Mouse (Mus musculus): ENCODE measurements at regions not wholly inside any gene's neighbourhood (a gene's known extent, or its start where the extent isn't known, plus 50 kb on each side); places are given as distances from the start of the nearest gene placed in this dataset.

- no peak for TF ChIP-seq POU5F1 (IDR thresholded peaks at IDR 0.05; ENCODE audit: borderline replicate concordance, low read length)
- no peak for TF ChIP-seq CTCF (conservative IDR thresholded peaks at IDR 0.05; ENCODE audit: low read length)
- no peak for TF ChIP-seq NANOG (IDR thresholded peaks at IDR 0.05; ENCODE audit: borderline replicate concordance, low read length)
- no peaks in the 10 kb centered on the region for H3K4me1 ChIP-seq (replicated peaks; ENCODE audit: low read depth, low read length)
- no peaks in the 10 kb centered on the region for H3K27me3 ChIP-seq (ENCODE audit: insufficient read depth, low read length)
- no peaks in the 10 kb centered on the region for H3K9me3 ChIP-seq (ENCODE audit: low read length)
- H3K36me3 ChIP-seq (ENCODE audit: insufficient read depth, low read length), result no peaks in the 10 kb centered on the region
- H3K4me3 ChIP-seq (replicated peaks; ENCODE audit: low read length), result no peak overlapping the region
Observed at GRCm38 (mm10) chr10:29693009-29693935, 157.6 kb upstream of the Rspo3 start.

DNA sequence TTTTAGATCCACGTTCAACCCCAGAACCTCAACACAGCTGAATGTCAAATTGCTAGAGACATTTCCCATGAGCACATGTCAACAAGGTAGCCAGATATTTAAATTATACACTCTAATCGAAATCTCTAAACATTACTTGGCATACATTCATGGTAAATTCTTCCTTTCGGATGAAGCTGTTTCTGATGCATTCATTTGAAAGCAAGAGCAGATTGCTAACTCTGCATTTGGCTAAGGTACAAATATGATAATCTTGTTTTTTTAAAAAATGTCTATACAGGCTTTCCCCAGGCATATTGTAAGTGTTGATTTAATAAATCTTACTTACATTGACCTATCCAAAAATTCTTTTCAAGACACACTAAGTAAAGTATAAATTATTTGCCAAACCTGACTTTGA is 153.9 kb upstream of the Rspo3 start:
- no peaks in the 10 kb centered on the region for H3K36me3 ChIP-seq (ENCODE audit: insufficient read depth, low read length)
- H3K4me3 ChIP-seq (replicated peaks; ENCODE audit: low read length), result no peak overlapping the region
- no peaks in the 10 kb centered on the region for H3K9me3 ChIP-seq (ENCODE audit: low read length)
- H3K27me3 ChIP-seq (ENCODE audit: insufficient read depth, low read length), result no peaks in the 10 kb centered on the region
- no peak for TF ChIP-seq CTCF (conservative IDR thresholded peaks at IDR 0.05; ENCODE audit: low read length)
- no peak for TF ChIP-seq POU5F1 (IDR thresholded peaks at IDR 0.05; ENCODE audit: borderline replicate concordance, low read length)
- TF ChIP-seq NANOG (IDR thresholded peaks at IDR 0.05; ENCODE audit: borderline replicate concordance, low read length), result no peak
- H3K4me1 ChIP-seq (replicated peaks; ENCODE audit: low read depth, low read length), result no peaks in the 10 kb centered on the region

- no peaks in the 10 kb centered on the region for H3K27me3 ChIP-seq (ENCODE audit: insufficient read depth, low read length)
- no peaks in the 10 kb centered on the region for H3K9me3 ChIP-seq (ENCODE audit: low read length)
- TF ChIP-seq POU5F1 (IDR thresholded peaks at IDR 0.05; ENCODE audit: borderline replicate concordance, low read length) (no peak), NANOG (IDR thresholded peaks at IDR 0.05; ENCODE audit: borderline replicate concordance, low read length) (no peak), CTCF (conservative IDR thresholded peaks at IDR 0.05; ENCODE audit: low read length) (no peak)
- no peaks in the 10 kb centered on the region for H3K36me3 ChIP-seq (ENCODE audit: insufficient read depth, low read length)
- no peak overlapping the region for H3K4me3 ChIP-seq (replicated peaks; ENCODE audit: low read length)
- H3K4me1 ChIP-seq (replicated peaks; ENCODE audit: low read depth, low read length), result no peaks in the 10 kb centered on the region
Observed at GRCm38 (mm10) chr10:29686982-29687381, 151.3 kb upstream of the Rspo3 start.

- Histone ChIP-seq H3K36me3 (ENCODE audit: insufficient read depth, low read length) (no peaks in the 10 kb centered on the region), H3K4me3 (replicated peaks; ENCODE audit: low read length) (no peak overlapping the region), H3K9me3 (ENCODE audit: low read length) (no peaks in the 10 kb centered on the region), H3K4me1 (replicated peaks; ENCODE audit: low read depth, low read length) (no peaks in the 10 kb centered on the region), H3K27me3 (ENCODE audit: insufficient read depth, low read length) (no peaks in the 10 kb centered on the region)
- TF ChIP-seq POU5F1 (IDR thresholded peaks at IDR 0.05; ENCODE audit: borderline replicate concordance, low read length) (no peak), NANOG (IDR thresholded peaks at IDR 0.05; ENCODE audit: borderline replicate concordance, low read length) (no peak), CTCF (conservative IDR thresholded peaks at IDR 0.05; ENCODE audit: low read length) (no peak)
Observed at GRCm38 (mm10) chr10:29674377-29674776, 138.7 kb upstream of the Rspo3 start.

DNA sequence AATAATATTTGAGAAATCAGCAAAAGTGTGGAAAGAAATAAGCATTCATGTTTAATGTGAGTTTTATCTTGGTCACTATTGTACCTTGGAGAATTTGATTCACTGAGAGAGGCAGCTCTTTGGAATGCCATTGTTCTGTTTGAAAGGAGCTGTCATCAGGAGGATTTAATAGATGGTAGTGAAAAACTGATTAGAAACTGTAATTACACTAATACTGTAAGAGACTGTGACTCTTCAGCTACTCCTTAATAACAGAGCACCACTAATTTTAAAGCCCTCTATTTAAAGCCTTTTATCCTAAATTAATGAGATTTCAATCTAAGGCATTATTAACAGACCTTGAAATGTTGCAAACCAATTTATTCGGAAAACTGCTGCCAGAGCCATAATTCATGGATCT is 126.1 kb upstream of the Rspo3 start:
- Histone ChIP-seq H3K9me3 (ENCODE audit: low read length) (no peaks in the 10 kb centered on the region), H3K4me3 (replicated peaks; ENCODE audit: low read length) (no peak overlapping the region), H3K27me3 (ENCODE audit: insufficient read depth, low read length) (no peaks in the 10 kb centered on the region), H3K36me3 (ENCODE audit: insufficient read depth, low read length) (no peaks in the 10 kb centered on the region), H3K4me1 (replicated peaks; ENCODE audit: low read depth, low read length) (no peaks in the 10 kb centered on the region)
- TF ChIP-seq CTCF (conservative IDR thresholded peaks at IDR 0.05; ENCODE audit: low read length) (no peak), NANOG (IDR thresholded peaks at IDR 0.05; ENCODE audit: borderline replicate concordance, low read length) (no peak), POU5F1 (IDR thresholded peaks at IDR 0.05; ENCODE audit: borderline replicate concordance, low read length) (no peak)

DNA sequence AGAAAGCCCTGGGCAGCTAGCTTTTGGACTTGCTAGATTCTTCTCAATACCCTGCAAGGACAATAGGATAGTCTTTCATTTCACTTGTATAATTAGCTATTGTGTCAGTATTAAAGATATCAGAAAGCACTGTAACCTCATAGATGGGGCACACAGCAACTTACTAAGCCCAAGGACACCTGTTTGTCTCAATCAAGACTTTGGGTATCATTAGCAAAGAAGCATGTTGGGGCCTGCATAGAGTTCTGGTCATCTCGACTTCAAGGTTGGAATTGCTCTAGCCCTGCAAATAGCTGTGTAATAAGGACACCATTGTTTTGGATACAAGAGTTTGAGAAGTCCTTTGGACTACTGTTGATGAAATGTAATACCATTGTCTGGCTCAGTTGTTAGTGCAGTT is 104.6 kb upstream of the Rspo3 start:
- Histone ChIP-seq H3K4me3 (replicated peaks; ENCODE audit: low read length) (no peak overlapping the region), H3K36me3 (ENCODE audit: insufficient read depth, low read length) (no peaks in the 10 kb centered on the region), H3K9me3 (ENCODE audit: low read length) (no peaks in the 10 kb centered on the region), H3K27me3 (ENCODE audit: insufficient read depth, low read length) (no peaks in the 10 kb centered on the region), H3K4me1 (replicated peaks; ENCODE audit: low read depth, low read length) (no peaks in the 10 kb centered on the region)
- TF ChIP-seq POU5F1 (IDR thresholded peaks at IDR 0.05; ENCODE audit: borderline replicate concordance, low read length) (no peak), NANOG (IDR thresholded peaks at IDR 0.05; ENCODE audit: borderline replicate concordance, low read length) (no peak), CTCF (conservative IDR thresholded peaks at IDR 0.05; ENCODE audit: low read length) (no peak)

DNA sequence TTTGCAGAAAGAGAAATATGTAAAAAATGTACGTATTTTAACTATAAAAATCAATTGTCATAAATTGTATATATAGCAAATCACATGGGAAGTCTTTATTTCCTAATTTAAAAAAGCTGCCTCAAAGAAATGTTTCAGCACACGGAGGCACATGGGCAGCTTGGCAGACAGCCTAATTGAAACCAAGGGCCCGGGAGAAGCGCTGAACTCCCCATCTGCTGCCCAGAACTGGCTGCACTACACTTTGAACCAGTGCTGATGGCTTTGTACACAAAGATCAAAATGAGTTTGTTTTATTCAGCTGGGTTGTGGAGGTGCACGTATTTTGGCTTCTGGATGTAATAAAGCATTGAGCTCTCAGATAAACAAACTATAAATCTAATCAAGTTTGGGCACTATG is 100.2 kb upstream of the Rspo3 start:
- H3K36me3 ChIP-seq (ENCODE audit: insufficient read depth, low read length), result no peaks in the 10 kb centered on the region
- H3K9me3 ChIP-seq (ENCODE audit: low read length), result no peaks in the 10 kb centered on the region
- H3K4me3 ChIP-seq (replicated peaks; ENCODE audit: low read length), result no peak overlapping the region
- no peaks in the 10 kb centered on the region for H3K4me1 ChIP-seq (replicated peaks; ENCODE audit: low read depth, low read length)
- no peak for TF ChIP-seq NANOG (IDR thresholded peaks at IDR 0.05; ENCODE audit: borderline replicate concordance, low read length)
- TF ChIP-seq CTCF (conservative IDR thresholded peaks at IDR 0.05; ENCODE audit: low read length), result no peak
- no peak for TF ChIP-seq POU5F1 (IDR thresholded peaks at IDR 0.05; ENCODE audit: borderline replicate concordance, low read length)
- H3K27me3 ChIP-seq (ENCODE audit: insufficient read depth, low read length), result no peaks in the 10 kb centered on the region

- TF ChIP-seq CTCF (conservative IDR thresholded peaks at IDR 0.05; ENCODE audit: low read length) (no peak), POU5F1 (IDR thresholded peaks at IDR 0.05; ENCODE audit: borderline replicate concordance, low read length) (no peak), NANOG (IDR thresholded peaks at IDR 0.05; ENCODE audit: borderline replicate concordance, low read length) (no peak)
- Histone ChIP-seq H3K27me3 (ENCODE audit: insufficient read depth, low read length) (0 out of 2 replicates have a peak, but pooled peaks cover 11% of the 10 kb centered on the region), H3K4me1 (replicated peaks; ENCODE audit: low read depth, low read length) (peaks cover 9% of the 10 kb centered on the region), H3K4me3 (replicated peaks; ENCODE audit: low read length) (no peak overlapping the region), H3K9me3 (ENCODE audit: low read length) (no peaks in the 10 kb centered on the region), H3K36me3 (ENCODE audit: insufficient read depth, low read length) (no peaks in the 10 kb centered on the region)
Observed at GRCm38 (mm10) chr10:29595455-29595854, 59.8 kb upstream of the Rspo3 start.

Measured in E14TG2a.4 (cell line).